Mouse (Mus musculus) lung, embryonic 14.5 days (tissue): ENCODE measurements around the gene Crlf3. TPM values are rescaled to one million over a fixed set of nuclear protein-coding genes. Genes with fewer than 3 reads are reported as not detected.

Experiments
- ATAC-seq: fragments of 200-750 bp; cut with Nextera tagmentation; 2 replicates; pipeline ENCODE4 v1.8.0; 2017; ENCODE audit warnings: mild to moderate bottlenecking, moderate TSS enrichment, moderate library complexity; ENCODE audit not compliant: insufficient read depth
- DNase-seq: peaks from one replicate; pipeline ENCODE4 v3.0.0-alpha.2; 2015
- H3K27ac ChIP-seq: fragments of 300-500 bp; sonication (generic); 2 replicates; pipeline ENCODE4 v1.5.1; 2014; ENCODE audit warnings: low read depth, mild to moderate bottlenecking, moderate library complexity
- H3K27me3 ChIP-seq: fragments of 300-500 bp; sonication (generic); 2 replicates; pipeline ENCODE4 v1.6.1; 2014; ENCODE audit warnings: low read length, control low read depth; ENCODE audit not compliant: insufficient read depth
- H3K36me3 ChIP-seq: fragments of 300-500 bp; sonication (generic); 2 replicates; pipeline ENCODE4 v1.6.1; 2014; ENCODE audit warnings: control low read depth; ENCODE audit not compliant: insufficient read depth
- H3K4me1 ChIP-seq: fragments of 300-500 bp; sonication (generic); 2 replicates; pipeline ENCODE4 v1.6.1; 2014; ENCODE audit warnings: antibody characterized with exemption, control low read depth; ENCODE audit not compliant: insufficient read depth
- H3K4me2 ChIP-seq: fragments of 300-500 bp; sonication (generic); 2 replicates; pipeline ENCODE4 v1.6.1; 2014; ENCODE audit warnings: mild to moderate bottlenecking
- H3K4me3 ChIP-seq: fragments of 300-500 bp; sonication (generic); 2 replicates; pipeline ENCODE4 v1.5.1; 2014; ENCODE audit warnings: low read depth, low read length
- H3K9ac ChIP-seq: fragments of 300-500 bp; sonication (generic); 2 replicates; pipeline ENCODE4 v1.6.1; 2014
- H3K9me3 ChIP-seq: fragments of 300-500 bp; sonication (generic); 2 replicates; pipeline ENCODE4 v1.6.1; 2016; ENCODE audit warnings: low read depth, low read length, control low read depth
- CTCF ChIP-seq: IDR thresholded peaks from 2 replicates; pipeline ENCODE4 v1.5.1; 2016; ENCODE audit warnings: antibody characterized with exemption, low read depth
- WGBS: fragments of 180-500 bp; shearing (Covaris S2); extraction: QIAGEN DNeasy Blood & Tissue Kit; methylation state at CpG from one replicate; pipeline ENCODE4 v1.1.7; 2014; 5-methylcytosine and 5-hydroxymethylcytosine counted together
- polyA plus RNA-seq: library from polyadenylated mRNA; unstranded; fragments of >200 nt; fragmentation: Nextera tagmentation; extraction: Ambion mirVana; gene quantifications from 2 replicates; pipeline ENCODE4 v1.2.1, GENCODE M21; 2014

The Crlf3 gene
- polyA plus RNA-seq = 41.7 and 42.3 TPM in 2 replicates

DNA sequence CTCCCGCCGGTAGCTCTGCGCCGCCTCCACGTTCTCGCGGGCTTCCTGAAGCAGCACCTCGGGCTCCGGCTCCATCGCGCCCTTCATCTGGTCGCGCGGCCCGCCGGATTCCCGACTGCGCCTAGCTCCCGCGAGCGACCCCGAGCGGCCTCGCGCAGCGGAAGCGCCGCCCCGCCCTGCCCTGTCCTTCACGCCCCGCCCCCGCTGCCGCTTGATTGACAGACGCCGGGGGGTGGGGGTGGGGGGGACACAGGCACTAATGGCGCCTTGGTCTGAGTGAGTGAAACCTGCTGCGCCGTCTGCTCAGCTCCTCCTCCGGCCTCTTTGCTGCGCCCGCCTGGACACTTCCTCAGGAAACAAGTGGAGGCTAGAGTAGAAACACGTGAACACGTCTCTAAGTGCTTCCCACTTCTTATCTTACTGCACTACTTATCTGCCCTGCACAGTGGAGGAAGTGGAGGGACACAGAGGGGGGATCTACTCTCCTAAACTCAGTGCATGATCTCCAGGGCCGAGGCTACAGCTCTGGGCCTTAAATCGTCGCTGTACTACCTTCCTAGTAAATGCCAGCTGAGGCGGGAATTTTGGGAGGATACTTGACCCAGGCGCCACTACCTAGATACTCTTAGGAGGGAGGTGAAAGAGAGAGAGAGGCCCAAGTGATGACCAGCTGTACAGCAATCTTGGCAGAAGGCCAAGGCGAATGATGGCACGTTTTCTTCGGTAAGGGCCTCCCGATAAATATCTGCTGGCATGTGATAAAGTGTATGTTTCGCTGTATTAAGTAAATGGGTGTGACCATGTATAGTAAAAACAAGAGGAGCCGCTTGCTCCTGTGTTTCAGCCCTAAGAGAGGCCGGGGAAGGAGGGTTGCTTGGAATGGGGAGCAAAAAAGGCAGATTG, at the start of gene Crlf3:
TSS of gene Crlf3 (minus strand) at position 166 of the 903 bp plus-strand sequence.
- Histone ChIP-seq H3K27ac (peak within 1 kb of the TSS; percentile 97), H3K4me1 (no peaks in the 10 kb centered on the region), H3K4me3 (peak within 1 kb of the TSS; percentile 74), H3K4me2 (peak within 1 kb of the TSS; percentile 69), H3K9ac (peak within 1 kb of the TSS; percentile 96), H3K9me3 (no peaks in the 10 kb centered on the region), H3K36me3 (no peaks in the 10 kb centered on the region; the same call in 1 of the 2 replicates), H3K27me3 (no peaks in the 10 kb centered on the region)
- ATAC-seq = peak; percentile 96
- no peak for TF ChIP-seq CTCF
- WGBS = 2% methylated on average over 55 of the region's 55 CpGs
- peak; percentile 97 for DNase-seq

DNA sequence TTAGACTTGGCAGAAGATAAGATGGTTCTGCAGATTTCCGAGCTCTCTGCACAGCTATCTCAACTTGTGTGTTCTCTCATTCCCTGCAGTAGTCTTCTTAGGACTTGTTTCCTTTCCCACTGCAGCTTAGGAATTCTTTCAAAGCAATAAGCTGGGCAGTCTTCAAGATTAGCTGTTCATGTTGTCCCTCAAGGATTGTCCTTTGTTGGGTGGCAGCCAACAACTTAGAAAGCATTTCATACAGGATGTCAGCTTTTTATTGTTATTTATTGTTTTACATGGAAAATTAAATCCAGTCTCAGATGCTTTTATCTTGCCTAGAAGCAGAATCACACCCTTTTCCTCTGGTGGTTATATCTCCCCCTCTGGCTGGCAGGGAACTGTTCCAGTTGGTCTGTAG, 35.6 kb upstream of the Crlf3 start:
- WGBS = 71% methylated on average over 1 of the region's 1 CpGs
- Histone ChIP-seq H3K4me1 (no peaks in the 10 kb centered on the region), H3K9ac (no peak overlapping the region), H3K9me3 (no peaks in the 10 kb centered on the region), H3K4me2 (no peak overlapping the region), H3K27ac (no peak overlapping the region), H3K4me3 (no peak overlapping the region), H3K36me3 (peaks cover 83% of the 10 kb centered on the region), H3K27me3 (no peaks in the 10 kb centered on the region)
- DNase-seq (peak; percentile 23), ATAC-seq (no peak)
- TF ChIP-seq CTCF = no peak

DNA sequence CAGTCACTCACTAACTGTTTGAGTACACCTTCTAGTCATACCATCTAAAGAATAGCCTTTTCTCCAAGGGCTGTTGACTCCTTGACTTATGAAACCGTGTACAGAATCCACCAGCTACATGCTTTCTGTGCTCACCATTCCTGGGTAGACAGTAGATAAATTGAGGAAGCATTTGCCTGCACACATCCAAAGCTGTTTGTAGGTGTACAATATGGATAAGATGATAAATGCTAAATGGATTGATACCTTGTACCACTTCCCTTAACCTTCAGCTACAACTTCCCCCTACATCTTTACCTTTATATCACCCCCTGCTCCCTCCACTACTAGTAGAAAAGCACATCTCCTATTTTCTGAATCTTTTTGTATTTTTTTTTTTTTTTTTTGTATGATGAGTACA, 23.6 kb upstream of the Crlf3 start:
- WGBS = 81% methylated on average over 1 of the region's 1 CpGs
- H3K4me3 ChIP-seq = no peak overlapping the region
- no peaks in the 10 kb centered on the region for H3K4me1 ChIP-seq
- H3K9me3 ChIP-seq = no peaks in the 10 kb centered on the region
- no peak overlapping the region for H3K4me2 ChIP-seq
- H3K27ac ChIP-seq = no peak overlapping the region
- peaks cover 71% of the 10 kb centered on the region for H3K36me3 ChIP-seq
- H3K27me3 ChIP-seq = no peaks in the 10 kb centered on the region
- no peak overlapping the region for H3K9ac ChIP-seq
- TF ChIP-seq CTCF = no peak
- no peak for ATAC-seq
- no peak for DNase-seq

DNA sequence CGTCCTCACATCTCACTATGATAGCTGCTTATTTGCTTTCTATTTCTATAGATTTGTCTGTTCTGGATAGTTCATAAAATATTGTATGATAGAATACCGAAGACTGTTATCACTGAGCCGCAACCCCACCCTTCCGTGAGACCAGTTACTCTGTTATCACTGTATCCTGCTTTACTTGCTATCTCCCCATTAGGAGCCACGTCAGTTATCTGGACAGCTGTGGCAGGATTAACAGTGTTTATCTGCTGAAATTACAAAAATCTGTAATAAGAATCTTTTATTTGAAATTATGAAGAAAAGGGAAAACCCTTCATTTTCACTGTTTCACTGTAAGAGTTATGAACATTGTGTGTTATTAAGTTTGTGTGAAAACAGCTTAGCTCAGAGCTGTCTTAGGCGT, 20.5 kb upstream of the Crlf3 start:
- H3K27ac ChIP-seq = no peak overlapping the region
- WGBS = 87% methylated on average over 6 of the region's 6 CpGs
- no peak overlapping the region for H3K4me3 ChIP-seq
- TF ChIP-seq CTCF = no peak
- H3K4me2 ChIP-seq = no peak overlapping the region
- H3K9ac ChIP-seq = no peak overlapping the region
- no peaks in the 10 kb centered on the region for H3K4me1 ChIP-seq
- no peaks in the 10 kb centered on the region for H3K9me3 ChIP-seq
- peaks cover 71% of the 10 kb centered on the region for H3K36me3 ChIP-seq
- ATAC-seq (no peak), DNase-seq (no peak)
- no peaks in the 10 kb centered on the region for H3K27me3 ChIP-seq

DNA sequence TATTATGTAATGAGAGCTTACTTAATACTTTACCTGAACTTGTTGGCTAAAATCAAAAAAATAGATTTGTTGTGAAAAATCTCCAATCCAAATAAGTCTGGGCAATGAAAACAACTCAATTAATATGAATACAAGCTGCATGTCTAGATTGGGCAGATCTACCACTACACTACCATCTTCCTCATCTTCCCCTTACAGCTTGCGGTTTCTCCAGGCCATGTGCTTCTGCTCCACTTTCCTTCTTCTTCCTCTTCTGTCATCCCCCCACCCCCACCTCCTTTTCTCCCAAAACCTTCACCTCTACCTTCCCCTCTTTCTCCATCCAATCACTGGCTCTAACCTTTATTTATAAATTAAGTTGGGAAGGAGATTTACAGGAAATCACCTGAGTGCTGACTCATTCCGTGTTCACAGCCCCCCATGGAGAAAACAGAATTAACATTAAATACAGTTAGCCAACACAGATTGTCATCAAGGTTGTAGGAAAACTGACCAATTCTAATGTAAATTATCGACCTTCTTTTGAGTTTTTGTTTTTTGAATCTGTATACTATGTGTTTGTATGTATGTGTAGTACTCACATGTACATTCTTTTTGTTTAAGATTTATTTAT, 17.8 kb upstream of the Crlf3 start:
- ATAC-seq (no peak), DNase-seq (no peak)
- H3K36me3 ChIP-seq = peaks cover 67% of the 10 kb centered on the region
- H3K4me1 ChIP-seq = no peaks in the 10 kb centered on the region
- no peaks in the 10 kb centered on the region for H3K27me3 ChIP-seq
- WGBS = 87% methylated on average over 3 of the region's 3 CpGs
- H3K4me3 ChIP-seq = no peak overlapping the region
- no peak overlapping the region for H3K27ac ChIP-seq
- no peaks in the 10 kb centered on the region for H3K9me3 ChIP-seq
- no peak for TF ChIP-seq CTCF
- no peak overlapping the region for H3K4me2 ChIP-seq
- no peak overlapping the region for H3K9ac ChIP-seq

DNA sequence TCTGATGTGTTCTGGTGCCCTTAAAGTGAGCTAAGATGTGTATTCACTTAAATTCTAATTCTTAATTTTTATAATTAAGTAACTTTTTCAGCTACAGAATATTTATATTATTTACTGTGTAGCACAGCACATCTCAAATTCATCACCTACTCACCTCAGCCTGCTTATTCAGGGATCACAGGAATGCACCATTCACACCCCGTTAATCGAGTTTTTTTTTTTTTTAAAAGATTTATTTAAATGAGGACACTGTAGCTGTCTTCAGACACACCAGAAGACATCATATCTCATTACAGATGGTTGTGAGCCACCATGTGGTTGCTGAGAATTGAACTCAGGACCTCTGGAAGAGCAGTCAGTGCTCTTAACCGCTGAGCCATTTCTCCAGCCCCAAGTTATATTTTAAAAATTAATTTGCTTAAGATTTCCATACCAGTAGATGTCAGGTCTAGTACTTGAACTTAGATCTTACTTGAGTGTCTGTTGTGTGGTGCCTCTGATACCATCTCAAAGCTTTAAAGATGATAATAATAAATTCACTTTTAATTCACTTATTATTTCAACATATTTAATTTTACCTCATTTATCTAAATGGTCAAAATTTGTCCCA, 9.9 kb upstream of the Crlf3 start:
- ATAC-seq (no peak), DNase-seq (no peak)
- no peaks in the 10 kb centered on the region; the same call in 1 of the 2 replicates for H3K4me1 ChIP-seq
- TF ChIP-seq CTCF = no peak
- 50% methylated on average over 3 of the region's 3 CpGs for WGBS
- H3K27me3 ChIP-seq = no peaks in the 10 kb centered on the region
- peak overlapping the region; percentile 98 for H3K9ac ChIP-seq
- H3K36me3 ChIP-seq = peaks cover 9% of the 10 kb centered on the region
- no peak overlapping the region for H3K27ac ChIP-seq
- H3K9me3 ChIP-seq = no peaks in the 10 kb centered on the region
- peak overlapping the region; percentile 100 for H3K4me3 ChIP-seq
- peak overlapping the region; percentile 84 for H3K4me2 ChIP-seq

DNA sequence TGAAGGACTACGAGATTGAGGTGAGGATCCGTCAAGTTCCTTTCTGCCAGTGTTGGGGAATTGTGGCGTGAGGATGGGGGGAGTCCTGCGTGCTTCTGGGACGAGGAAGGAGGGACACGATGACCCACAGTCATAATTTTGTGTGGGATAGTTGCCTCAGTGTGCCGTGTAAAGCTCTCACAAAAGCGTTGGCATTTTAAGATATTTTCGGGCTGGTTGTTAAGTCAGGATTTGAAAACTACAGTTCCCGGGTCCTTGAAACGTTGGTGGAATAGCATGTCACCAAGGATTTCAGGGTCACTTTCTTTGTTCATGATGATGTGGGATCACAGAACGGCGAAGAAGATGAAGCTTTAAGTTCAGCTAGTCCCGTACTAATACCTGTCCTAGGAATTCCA, 9.0 kb upstream of the Crlf3 start:
- TF ChIP-seq CTCF = no peak
- Histone ChIP-seq H3K4me1 (no peaks in the 10 kb centered on the region; the same call in 1 of the 2 replicates), H3K4me3 (peak overlapping the region; percentile 100), H3K9me3 (no peaks in the 10 kb centered on the region), H3K27ac (peak overlapping the region; percentile 80), H3K27me3 (no peaks in the 10 kb centered on the region), H3K4me2 (peak overlapping the region; percentile 84), H3K9ac (peak overlapping the region; percentile 98), H3K36me3 (0 out of 2 replicates have a peak, but pooled peaks cover 2% of the 10 kb centered on the region)
- DNase-seq (no peak), ATAC-seq (no peak)
- WGBS = 1% methylated on average over 14 of the region's 14 CpGs
